Mouse (Mus musculus) C2C12 (cell line): ENCODE results near the gene Zfp53.

Experiments
- CEBPB ChIP-seq: IDR thresholded peaks from one replicate; pipeline ENCODE4 v1.6.1; 2011; ENCODE audit warnings: low read depth, mild to moderate bottlenecking, control low read depth, moderate library complexity
- CTCF ChIP-seq: IDR thresholded peaks from one replicate; pipeline ENCODE4 v1.5.1; 2011; ENCODE audit not compliant: control insufficient read depth, insufficient read depth, insufficient read length
- FOSL1 ChIP-seq: IDR thresholded peaks from one replicate; pipeline ENCODE4 v1.8.0; 2011; ENCODE audit warnings: mild to moderate bottlenecking, low read length; ENCODE audit not compliant: poor library complexity, insufficient read depth, severe bottlenecking
- MAX ChIP-seq: IDR thresholded peaks from one replicate; pipeline ENCODE4 v1.6.1; 2011; ENCODE audit warnings: mild to moderate bottlenecking, control low read depth
- MYOD1 ChIP-seq: IDR thresholded peaks from one replicate; pipeline ENCODE4 v1.6.1; 2011; ENCODE audit warnings: low read depth; ENCODE audit not compliant: control insufficient read depth, insufficient read length
- USF1 ChIP-seq: IDR thresholded peaks from one replicate; pipeline ENCODE4 v1.6.1; 2011; ENCODE audit warnings: low read depth, mild to moderate bottlenecking, control low read depth, moderate library complexity

- TF ChIP-seq CTCF (no peak), MAX (no peak), CEBPB (no peak), MYOD1 (no peak), FOSL1 (no peak), USF1 (no peak)
These were observed 16.0 kb upstream of the Zfp53 start for GRCm38 (mm10) chr17:21472653-21473307.
